Mouse (Mus musculus): Measurements from ENCODE around the gene Stk24. TPM values are rescaled to one million over a fixed set of nuclear protein-coding genes. Genes with fewer than 3 reads are reported as not detected.

Stk24 gene
- polyA plus RNA-seq, 1 experiment from 2014 or later = 30.6 TPM

DNA sequence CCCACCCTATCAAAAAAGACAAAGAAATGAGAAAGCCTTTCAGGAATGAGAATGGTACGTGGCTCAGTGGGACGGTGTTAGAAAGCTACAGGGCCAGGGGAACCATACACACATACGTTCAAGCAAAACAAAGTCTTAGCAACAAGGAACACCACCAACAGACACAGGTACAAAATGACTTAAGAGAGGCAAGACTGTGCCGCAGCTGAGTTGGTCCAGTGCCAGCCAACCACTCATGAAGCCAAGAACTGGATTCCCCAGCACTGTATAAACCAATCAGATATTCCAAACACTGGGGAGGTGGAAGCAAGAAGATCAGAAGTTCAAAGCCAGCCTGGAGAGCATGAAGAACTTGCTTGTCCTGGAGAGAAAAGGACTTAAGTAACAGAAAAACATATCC, 5.9 kb downstream of the Stk24 start:
- Histone ChIP-seq H3K27me3 (replicated peaks; ENCODE audit: insufficient read depth, low read length) (no peaks in the 10 kb centered on the region), H3K9me3 (ENCODE audit: low read length) (no peaks in the 10 kb centered on the region), H3K36me3 (ENCODE audit: insufficient read depth, low read length) (no peaks in the 10 kb centered on the region), H3K9ac (replicated peaks; ENCODE audit: low read depth) (no peak overlapping the region), H3K27ac (ENCODE audit: low read length) (no peak overlapping the region), H3K4me2 (replicated peaks; ENCODE audit: low read depth, low read length) (no peak overlapping the region), H3K4me1 (ENCODE audit: insufficient read depth, low read depth, low read length) (peaks cover 15% of the 10 kb centered on the region), H3K4me3 (ENCODE audit: low read depth, low read length) (no peak overlapping the region)
- WGBS = 56% methylated on average over 4 of the region's 4 CpGs
- DNase-seq (ENCODE audit: low spot score) (no peak), ATAC-seq (no peak)
- TF ChIP-seq CTCF (IDR thresholded peaks at IDR 0.05) (no peak), EP300 (IDR thresholded peaks at IDR 0.05) (no peak)

GRCm38 (mm10) chr14:121373020-121373419, 6.8 kb downstream of the Stk24 start:
- ATAC-seq (no peak), DNase-seq (ENCODE audit: low spot score) (no peak)
- Histone ChIP-seq H3K4me2 (replicated peaks; ENCODE audit: low read depth, low read length) (no peak overlapping the region), H3K9ac (replicated peaks; ENCODE audit: low read depth) (no peak overlapping the region), H3K9me3 (ENCODE audit: low read length) (no peaks in the 10 kb centered on the region), H3K4me3 (ENCODE audit: low read depth, low read length) (no peak overlapping the region), H3K36me3 (ENCODE audit: insufficient read depth, low read length) (no peaks in the 10 kb centered on the region), H3K4me1 (ENCODE audit: insufficient read depth, low read depth, low read length) (peaks cover 22% of the 10 kb centered on the region), H3K27ac (ENCODE audit: low read length) (0 out of 2 replicates have a peak overlapping the region, but pooled peaks have one; percentile 10), H3K27me3 (replicated peaks; ENCODE audit: insufficient read depth, low read length) (no peaks in the 10 kb centered on the region)
- TF ChIP-seq EP300 (IDR thresholded peaks at IDR 0.05) = no peak
- peak; percentile 43 for TF ChIP-seq CTCF (IDR thresholded peaks at IDR 0.05)
- WGBS = 66% methylated on average over 9 of the region's 9 CpGs

- ATAC-seq = peak; percentile 31
- H3K4me2 ChIP-seq (replicated peaks; ENCODE audit: low read depth, low read length) = no peak overlapping the region
- H3K4me1 ChIP-seq (ENCODE audit: insufficient read depth, low read depth, low read length) = peaks cover 22% of the 10 kb centered on the region
- DNase-seq (ENCODE audit: low spot score) = peak; percentile 61
- H3K36me3 ChIP-seq (ENCODE audit: insufficient read depth, low read length) = no peaks in the 10 kb centered on the region
- no peaks in the 10 kb centered on the region for H3K9me3 ChIP-seq (ENCODE audit: low read length)
- 52% methylated on average over 5 of the region's 5 CpGs for WGBS
- H3K9ac ChIP-seq (replicated peaks; ENCODE audit: low read depth) = no peak overlapping the region
- no peak overlapping the region for H3K27ac ChIP-seq (ENCODE audit: low read length)
- no peaks in the 10 kb centered on the region for H3K27me3 ChIP-seq (replicated peaks; ENCODE audit: insufficient read depth, low read length)
- no peak overlapping the region for H3K4me3 ChIP-seq (ENCODE audit: low read depth, low read length)
- no peak for TF ChIP-seq EP300 (IDR thresholded peaks at IDR 0.05)
- no peak for TF ChIP-seq CTCF (IDR thresholded peaks at IDR 0.05)
Measured at GRCm38 (mm10) chr14:121371911-121372820, 7.6 kb downstream of the Stk24 start.

- 57% methylated on average over 5 of the region's 5 CpGs for WGBS
- TF ChIP-seq CTCF (IDR thresholded peaks at IDR 0.05) = 0 out of 2 replicates have a peak, but pooled peaks have one; percentile 2
- TF ChIP-seq EP300 (IDR thresholded peaks at IDR 0.05) = no peak
Measured at GRCm38 (mm10) chr14:121369385-121369784, 10.4 kb downstream of the Stk24 start.

DNA sequence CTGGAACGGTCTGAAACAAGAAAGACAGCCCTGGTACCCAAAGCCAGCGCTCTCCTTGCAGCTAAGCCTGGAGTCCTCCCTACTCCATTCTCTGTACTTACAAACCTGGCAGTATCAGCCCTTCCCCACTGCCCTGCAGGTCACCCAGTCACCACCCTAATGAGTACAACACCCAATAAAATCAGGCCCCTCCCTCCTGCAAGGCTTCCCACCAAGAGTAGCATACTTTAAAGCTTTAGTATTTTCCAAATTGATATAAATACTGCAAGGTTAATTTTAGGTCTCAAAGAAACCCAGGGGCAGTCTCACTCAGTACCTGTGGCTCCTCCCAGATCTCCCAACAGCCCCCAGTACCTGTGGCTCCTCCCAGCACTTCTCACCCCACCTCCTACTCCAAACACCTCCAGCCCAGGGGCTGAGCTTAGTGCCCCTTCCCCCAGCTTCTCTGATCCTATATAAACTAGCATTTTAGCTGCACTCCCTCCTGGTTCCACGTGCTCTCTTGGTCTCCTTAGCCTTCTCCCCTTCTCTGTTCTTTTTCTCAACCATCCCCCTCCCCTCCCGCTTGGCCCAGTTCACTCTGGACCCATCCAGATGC, 11.6 kb downstream of the Stk24 start:
- H3K9me3 ChIP-seq (ENCODE audit: low read length) = no peaks in the 10 kb centered on the region
- no peak overlapping the region for H3K4me3 ChIP-seq (ENCODE audit: low read depth, low read length)
- H3K4me1 ChIP-seq (ENCODE audit: insufficient read depth, low read depth, low read length) = peaks cover 32% of the 10 kb centered on the region
- 0 out of 2 replicates have a peak overlapping the region, but pooled peaks have one; percentile 3 for H3K4me2 ChIP-seq (replicated peaks; ENCODE audit: low read depth, low read length)
- DNase-seq (ENCODE audit: low spot score) (no peak), ATAC-seq (no peak)
- 0 out of 2 replicates have a peak overlapping the region, but pooled peaks have one; percentile 44 for H3K27ac ChIP-seq (ENCODE audit: low read length)
- 49% methylated on average over 4 of the region's 4 CpGs for WGBS
- H3K27me3 ChIP-seq (replicated peaks; ENCODE audit: insufficient read depth, low read length) = no peaks in the 10 kb centered on the region
- H3K9ac ChIP-seq (replicated peaks; ENCODE audit: low read depth) = no peak overlapping the region
- TF ChIP-seq CTCF (IDR thresholded peaks at IDR 0.05) = no peak
- no peak for TF ChIP-seq EP300 (IDR thresholded peaks at IDR 0.05)
- no peaks in the 10 kb centered on the region for H3K36me3 ChIP-seq (ENCODE audit: insufficient read depth, low read length)

More at GRCm38 (mm10) chr14:121369385-121369784, 10.4 kb downstream of the Stk24 start:
- Histone ChIP-seq H3K9ac (replicated peaks; ENCODE audit: low read depth) (no peak overlapping the region), H3K4me3 (ENCODE audit: low read depth, low read length) (no peak overlapping the region), H3K4me1 (ENCODE audit: insufficient read depth, low read depth, low read length) (peaks cover 37% of the 10 kb centered on the region), H3K27me3 (replicated peaks; ENCODE audit: insufficient read depth, low read length) (no peaks in the 10 kb centered on the region), H3K36me3 (ENCODE audit: insufficient read depth, low read length) (no peaks in the 10 kb centered on the region), H3K27ac (ENCODE audit: low read length) (no peak overlapping the region), H3K4me2 (replicated peaks; ENCODE audit: low read depth, low read length) (no peak overlapping the region), H3K9me3 (ENCODE audit: low read length) (no peaks in the 10 kb centered on the region)
- no peak for DNase-seq (ENCODE audit: low spot score)
- ATAC-seq = no peak
